ENCODE assay signal across 18 mouse cellular contexts in the genomic region with DNA sequence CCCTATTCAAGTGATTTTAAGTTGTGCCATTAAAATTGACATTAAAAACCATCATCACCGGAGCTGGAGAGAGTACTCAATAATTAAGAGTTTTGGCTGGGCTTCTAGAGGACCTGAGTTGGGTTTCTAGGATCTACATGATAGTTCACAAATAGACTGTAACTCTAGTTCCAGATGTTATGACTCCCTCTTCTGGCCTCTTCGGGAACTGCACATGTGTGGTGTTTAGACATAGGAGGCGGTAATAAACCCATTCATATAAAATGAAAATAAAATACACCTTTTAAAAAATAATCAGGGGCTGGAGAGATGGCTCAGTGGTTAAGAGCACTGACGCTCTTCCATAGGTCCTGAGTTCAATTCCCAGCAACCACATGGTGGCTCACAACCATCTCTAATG.
DNase-seq lines count a peak whose midpoint lies in the region; ATAC-seq and TF ChIP-seq lines count a peak whose summit lies in the region.
"Had no signal": no experiment of that assay in that cellular context is flagged by ENCODE, and none has a peak within 500 bp of the region (broad histone marks: within the 10 kb centered on the region; RNA-seq: fewer than 3 reads in every experiment).

No protein-coding gene starts in this region.

- H3K4me2 ChIP-seq in hindbrain, postnatal 0 days (ENCODE audit: low read depth, low read length) = no peak overlapping the region
- no peak overlapping the region for H3K4me2 ChIP-seq in hindbrain, embryonic 12.5 days (replicated peaks)
- H3K4me2 ChIP-seq: heart, embryonic 11.5 days; limb, embryonic 12.5 days had no signal

- H3K36me3 ChIP-seq in hindbrain, postnatal 0 days (ENCODE audit: insufficient read depth, low read length) = no peaks in the 10 kb centered on the region
- no peaks in the 10 kb centered on the region for H3K36me3 ChIP-seq in hindbrain, embryonic 12.5 days
- H3K36me3 ChIP-seq: embryonic facial prominence, embryonic 10.5 days; limb, embryonic 12.5 days had no signal

- no peak for ATAC-seq in hindbrain, postnatal 0 days
- no peak for ATAC-seq in hindbrain, embryonic 12.5 days (ENCODE audit: low FRiP score)
- ATAC-seq in activated CD4-positive, CD25-positive, alpha-beta regulatory T cell, adult 4 months = no peak

- DNase-seq in hindbrain, postnatal 0 days (ENCODE audit: low spot score) = no peak
- peak; percentile 3 for DNase-seq in lung, postnatal 36 days
- DNase-seq in lung, adult 18-20 months = no peak
- DNase-seq in ES-CJ7 (ENCODE audit: low read depth, low spot score) = peak; percentile 38
- peak; percentile 49 for DNase-seq in ZHBTc4 (ENCODE audit: low read depth, low spot score)
- DNase-seq in adrenal gland, postnatal 36 days = no peak
- DNase-seq: adrenal gland, adult 8-10 months; cerebellum, adult 9-11 months; gastrocnemius, postnatal 10 days; layer of hippocampus, postnatal 36 days; lung, postnatal 10 days had no signal

- H3K27ac ChIP-seq in hindbrain, postnatal 0 days = no peak overlapping the region
- H3K27ac ChIP-seq in hindbrain, embryonic 12.5 days = no peak overlapping the region
- H3K27ac ChIP-seq: embryonic facial prominence, embryonic 10.5 days; limb, embryonic 12.5 days; liver, embryonic 14.5 days had no signal

- no peaks in the 10 kb centered on the region for H3K9me3 ChIP-seq in hindbrain, postnatal 0 days (ENCODE audit: low read length)
- no peaks in the 10 kb centered on the region for H3K9me3 ChIP-seq in hindbrain, embryonic 12.5 days (replicated peaks)
- H3K9me3 ChIP-seq: embryonic facial prominence, embryonic 10.5 days; limb, embryonic 12.5 days had no signal

- peak; percentile 11; the same call in 1 of the 2 replicates for TF ChIP-seq CTCF in hindbrain, postnatal 0 days (IDR thresholded peaks at IDR 0.05; ENCODE audit: low read depth)

- H3K27me3 ChIP-seq in hindbrain, postnatal 0 days (ENCODE audit: insufficient read depth, low read length) = no peaks in the 10 kb centered on the region
- H3K27me3 ChIP-seq in hindbrain, embryonic 12.5 days = no peaks in the 10 kb centered on the region
- H3K27me3 ChIP-seq: limb, embryonic 12.5 days had no signal

- H3K9ac ChIP-seq in hindbrain, postnatal 0 days (replicated peaks; ENCODE audit: low read length) = no peak overlapping the region
- no peak overlapping the region for H3K9ac ChIP-seq in hindbrain, embryonic 12.5 days
- H3K9ac ChIP-seq: limb, embryonic 12.5 days; liver, embryonic 14.5 days had no signal

- no peak overlapping the region for H3K4me3 ChIP-seq in hindbrain, postnatal 0 days (ENCODE audit: low read length)
- no peak overlapping the region for H3K4me3 ChIP-seq in hindbrain, embryonic 12.5 days
- H3K4me3 ChIP-seq: embryonic facial prominence, embryonic 10.5 days; limb, embryonic 12.5 days; myocyte had no signal

- 98% methylated on average over 4 of the region's 4 CpGs for WGBS in hindbrain, postnatal 0 days
- 99% methylated on average over 4 of the region's 4 CpGs for WGBS in hindbrain, embryonic 12.5 days

- H3K4me1 ChIP-seq in hindbrain, postnatal 0 days (ENCODE audit: insufficient read depth, low read length) = no peaks in the 10 kb centered on the region
- no peaks in the 10 kb centered on the region for H3K4me1 ChIP-seq in hindbrain, embryonic 12.5 days

Comparison
In these comparisons a context has a peak if more than half of its experiments do, and no peak if none do; other contexts are left out.
1. DNase-seq: peak in lung, postnatal 36 days (single experiment), ES-CJ7 (single experiment) and ZHBTc4 (single experiment); none in hindbrain, postnatal 0 days (single experiment), lung, adult 18-20 months (0 of 2) and adrenal gland, postnatal 36 days (0 of 2).